Mouse (Mus musculus): ENCODE results near the gene Pde7b.

DNA sequence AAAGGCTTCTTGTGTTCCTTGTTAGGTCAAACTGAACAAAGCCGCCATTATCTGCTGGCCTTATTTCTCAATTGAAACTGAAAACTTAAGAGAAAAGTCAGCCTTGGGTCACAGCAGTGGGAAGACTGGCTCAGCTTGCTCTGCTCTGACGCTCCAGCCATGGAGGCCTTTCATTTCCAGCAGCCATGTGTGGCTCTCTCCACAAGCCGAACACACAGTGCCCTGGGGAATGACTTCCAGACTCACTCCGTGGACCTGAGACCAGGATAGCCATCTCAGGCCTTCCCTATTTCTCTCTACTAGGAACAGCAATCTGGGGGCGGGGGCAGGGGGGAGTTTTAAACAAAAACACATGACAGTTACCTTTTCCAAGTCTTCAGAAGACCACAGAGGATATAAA is 63.2 kb downstream of the Pde7b start:
- TF ChIP-seq CTCF (IDR thresholded peaks at IDR 0.05; ENCODE audit: low read depth, low read length) (no peak), POLR2A (IDR thresholded peaks at IDR 0.05; ENCODE audit: borderline replicate concordance, low read depth, low read length) (no peak)
